Mouse (Mus musculus): Measurements from ENCODE around the gene Naif1. TPM values are rescaled to one million over a fixed set of nuclear protein-coding genes. Genes with fewer than 3 reads are reported as not detected.

The Naif1 gene
- polyA plus RNA-seq, 1 experiment from 2014 or later = 4.1 TPM

DNA sequence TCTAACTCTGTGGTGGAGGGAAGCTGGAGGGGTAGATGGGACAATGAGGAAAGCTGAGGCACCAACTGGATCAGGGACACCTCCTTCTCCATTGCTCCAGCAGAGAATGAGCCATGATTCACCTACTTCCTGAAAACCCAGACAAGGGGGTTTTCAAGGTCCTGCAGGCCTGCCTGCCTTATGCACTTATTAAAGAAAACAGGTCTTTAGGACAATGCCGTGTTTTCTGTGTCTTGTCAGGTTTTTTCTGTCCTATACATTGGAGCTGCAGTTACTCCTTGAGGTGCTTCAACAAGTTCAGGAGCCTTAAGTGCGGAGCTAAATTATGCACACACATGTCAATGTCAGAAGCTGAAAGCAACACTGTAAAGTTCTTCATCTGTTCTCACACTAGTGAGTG is 8.7 kb upstream of the Naif1 start:
- no peak overlapping the region for H3K4me2 ChIP-seq (replicated peaks; ENCODE audit: low read depth, low read length)
- no peaks in the 10 kb centered on the region for H3K27me3 ChIP-seq (replicated peaks; ENCODE audit: insufficient read depth, low read length)
- TF ChIP-seq EP300 (IDR thresholded peaks at IDR 0.05) = no peak
- no peak for TF ChIP-seq CTCF (IDR thresholded peaks at IDR 0.05)
- H3K4me1 ChIP-seq (ENCODE audit: insufficient read depth, low read depth, low read length) = peaks cover 20% of the 10 kb centered on the region; the same call in 1 of the 2 replicates
- no peak overlapping the region for H3K27ac ChIP-seq (ENCODE audit: low read length)
- no peak overlapping the region for H3K4me3 ChIP-seq (ENCODE audit: low read depth, low read length)
- no peak overlapping the region for H3K9ac ChIP-seq (replicated peaks; ENCODE audit: low read depth)
- WGBS = 79% methylated on average over 2 of the region's 2 CpGs
- H3K9me3 ChIP-seq (ENCODE audit: low read length) = no peaks in the 10 kb centered on the region
- peaks cover 9% of the 10 kb centered on the region; the same call in 1 of the 2 replicates for H3K36me3 ChIP-seq (ENCODE audit: insufficient read depth, low read length)
- ATAC-seq (no peak), DNase-seq (ENCODE audit: low spot score) (no peak)

GRCm38 (mm10) chr2:32445535-32445934 is 4.7 kb upstream of the Naif1 start:
- TF ChIP-seq CTCF (IDR thresholded peaks at IDR 0.05) = no peak
- no peak for TF ChIP-seq EP300 (IDR thresholded peaks at IDR 0.05)

DNA sequence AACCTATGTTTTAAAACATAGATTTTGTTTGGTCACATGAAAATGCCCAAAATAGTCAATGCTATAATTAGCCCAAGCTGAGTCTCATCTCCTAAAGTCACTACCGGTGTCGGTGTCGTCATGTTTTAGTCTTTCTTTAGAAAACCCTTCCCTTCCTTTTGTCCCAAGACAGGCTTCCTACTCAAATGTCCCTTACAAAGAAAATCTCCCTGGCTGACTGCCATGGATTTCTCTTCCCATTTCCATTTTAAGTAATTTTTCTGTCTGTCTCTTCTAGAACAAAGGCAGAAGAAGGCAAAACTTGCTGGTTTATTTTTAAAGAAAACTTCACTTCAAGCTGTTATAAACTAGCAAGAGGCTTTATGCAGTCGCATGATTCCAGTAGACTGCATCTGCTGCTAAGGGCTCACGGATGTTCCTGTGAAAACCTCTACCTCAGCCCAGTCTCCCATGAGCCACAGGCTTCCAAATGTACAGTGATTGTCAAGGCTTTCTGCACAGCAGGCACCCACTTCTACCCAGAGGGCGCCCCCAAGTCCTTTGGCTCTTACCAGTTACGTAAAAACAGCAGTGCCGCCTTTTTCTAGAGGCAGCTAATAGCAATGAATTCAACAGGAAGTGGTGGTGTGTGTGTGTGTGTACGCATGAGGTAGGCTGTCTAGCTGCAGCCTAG is 2.9 kb upstream of the Naif1 start:
- ATAC-seq = no peak

More at GRCm38 (mm10) chr2:32445535-32445934, 4.7 kb upstream of the Naif1 start:
- Histone ChIP-seq H3K27me3 (replicated peaks; ENCODE audit: insufficient read depth, low read length) (no peaks in the 10 kb centered on the region), H3K9me3 (ENCODE audit: low read length) (no peaks in the 10 kb centered on the region), H3K4me2 (replicated peaks; ENCODE audit: low read depth, low read length) (no peak overlapping the region), H3K9ac (replicated peaks; ENCODE audit: low read depth) (no peak overlapping the region), H3K36me3 (ENCODE audit: insufficient read depth, low read length) (peaks cover 9% of the 10 kb centered on the region; the same call in 1 of the 2 replicates), H3K27ac (ENCODE audit: low read length) (no peak overlapping the region), H3K4me1 (ENCODE audit: insufficient read depth, low read depth, low read length) (peaks cover 6% of the 10 kb centered on the region; the same call in 1 of the 2 replicates), H3K4me3 (ENCODE audit: low read depth, low read length) (no peak overlapping the region)
- ATAC-seq (no peak), DNase-seq (ENCODE audit: low spot score) (no peak)
- 52% methylated on average over 1 of the region's 1 CpGs for WGBS

DNA sequence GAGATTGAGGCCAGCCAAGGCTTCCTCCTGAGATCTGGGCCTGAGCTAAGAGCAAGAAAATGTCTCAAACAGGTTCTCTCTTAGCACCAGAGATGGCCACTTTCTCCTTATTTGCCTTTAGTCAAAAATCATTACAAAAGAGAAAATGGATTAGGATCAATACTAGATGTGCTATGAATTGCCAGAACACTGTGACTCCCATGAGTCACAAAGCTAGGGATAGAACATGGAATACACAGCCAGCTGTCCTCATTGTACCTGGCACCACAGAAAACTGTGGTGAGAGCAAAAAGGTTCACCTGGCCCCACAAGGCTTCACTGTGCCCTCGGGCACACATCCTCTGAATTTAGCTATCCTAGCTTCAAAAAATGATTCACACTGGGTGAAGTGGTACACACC is 1.8 kb upstream of the Naif1 start:
- WGBS = 79% methylated on average over 1 of the region's 1 CpGs
- Histone ChIP-seq H3K27ac (ENCODE audit: low read length) (no peak overlapping the region), H3K4me3 (ENCODE audit: low read depth, low read length) (no peak overlapping the region), H3K4me2 (replicated peaks; ENCODE audit: low read depth, low read length) (no peak overlapping the region), H3K9ac (replicated peaks; ENCODE audit: low read depth) (no peak overlapping the region), H3K27me3 (replicated peaks; ENCODE audit: insufficient read depth, low read length) (no peaks in the 10 kb centered on the region), H3K36me3 (ENCODE audit: insufficient read depth, low read length) (peaks cover 9% of the 10 kb centered on the region; the same call in 1 of the 2 replicates), H3K9me3 (ENCODE audit: low read length) (no peaks in the 10 kb centered on the region), H3K4me1 (ENCODE audit: insufficient read depth, low read depth, low read length) (peaks cover 18% of the 10 kb centered on the region; the same call in 1 of the 2 replicates)
- DNase-seq (ENCODE audit: low spot score) (no peak), ATAC-seq (no peak)
- TF ChIP-seq CTCF (IDR thresholded peaks at IDR 0.05) (no peak), EP300 (IDR thresholded peaks at IDR 0.05) (no peak)

More for the DNA sequence above, 2.9 kb upstream of the Naif1 start:
- 0 out of 2 replicates have a peak overlapping the region, but pooled peaks have one; percentile 12 for H3K4me3 ChIP-seq (ENCODE audit: low read depth, low read length)
- WGBS = 29% methylated on average over 9 of the region's 9 CpGs
- no peaks in the 10 kb centered on the region for H3K9me3 ChIP-seq (ENCODE audit: low read length)
- DNase-seq (ENCODE audit: low spot score) = peak; percentile 79
- peaks cover 9% of the 10 kb centered on the region; the same call in 1 of the 2 replicates for H3K36me3 ChIP-seq (ENCODE audit: insufficient read depth, low read length)
- TF ChIP-seq EP300 (IDR thresholded peaks at IDR 0.05) (peak; percentile 38), CTCF (IDR thresholded peaks at IDR 0.05) (peak; percentile 39; the same call in 1 of the 2 replicates)
- peak overlapping the region; percentile 39 for H3K4me2 ChIP-seq (replicated peaks; ENCODE audit: low read depth, low read length)
- H3K4me1 ChIP-seq (ENCODE audit: insufficient read depth, low read depth, low read length) = peaks cover 9% of the 10 kb centered on the region; the same call in 1 of the 2 replicates
- peak overlapping the region; percentile 87 for H3K27ac ChIP-seq (ENCODE audit: low read length)
- no peaks in the 10 kb centered on the region for H3K27me3 ChIP-seq (replicated peaks; ENCODE audit: insufficient read depth, low read length)
- 0 out of 2 replicates have a peak overlapping the region, but pooled peaks have one; percentile 9 for H3K9ac ChIP-seq (replicated peaks; ENCODE audit: low read depth)

GRCm38 (mm10) chr2:32450881-32451844 is 906 bp downstream of the Naif1 start, which contains the start of gene Slc25a25:
TSS of gene Slc25a25 (minus strand) at chr2:32451445.
- peak within 1 kb of the TSS; percentile 97 for H3K27ac ChIP-seq (ENCODE audit: low read length)
- WGBS = under 1% methylated on average over 99 of the region's 103 CpGs
- DNase-seq (ENCODE audit: low spot score) (peak; percentile 99), ATAC-seq (peak; percentile 85)
- H3K4me2 ChIP-seq (replicated peaks; ENCODE audit: low read depth, low read length) = peak within 1 kb of the TSS; percentile 71
- no peaks in the 10 kb centered on the region for H3K9me3 ChIP-seq (ENCODE audit: low read length)
- no peaks in the 10 kb centered on the region for H3K27me3 ChIP-seq (replicated peaks; ENCODE audit: insufficient read depth, low read length)
- TF ChIP-seq CTCF (IDR thresholded peaks at IDR 0.05) (no peak), EP300 (IDR thresholded peaks at IDR 0.05) (no peak)
- peaks cover 28% of the 10 kb centered on the region; the same call in 1 of the 2 replicates for H3K4me1 ChIP-seq (ENCODE audit: insufficient read depth, low read depth, low read length)
- H3K36me3 ChIP-seq (ENCODE audit: insufficient read depth, low read length) = no peaks in the 10 kb centered on the region
- H3K9ac ChIP-seq (replicated peaks; ENCODE audit: low read depth) = peak within 1 kb of the TSS; percentile 89
- H3K4me3 ChIP-seq (ENCODE audit: low read depth, low read length) = peak within 1 kb of the TSS; percentile 86
